In the genomic region with DNA sequence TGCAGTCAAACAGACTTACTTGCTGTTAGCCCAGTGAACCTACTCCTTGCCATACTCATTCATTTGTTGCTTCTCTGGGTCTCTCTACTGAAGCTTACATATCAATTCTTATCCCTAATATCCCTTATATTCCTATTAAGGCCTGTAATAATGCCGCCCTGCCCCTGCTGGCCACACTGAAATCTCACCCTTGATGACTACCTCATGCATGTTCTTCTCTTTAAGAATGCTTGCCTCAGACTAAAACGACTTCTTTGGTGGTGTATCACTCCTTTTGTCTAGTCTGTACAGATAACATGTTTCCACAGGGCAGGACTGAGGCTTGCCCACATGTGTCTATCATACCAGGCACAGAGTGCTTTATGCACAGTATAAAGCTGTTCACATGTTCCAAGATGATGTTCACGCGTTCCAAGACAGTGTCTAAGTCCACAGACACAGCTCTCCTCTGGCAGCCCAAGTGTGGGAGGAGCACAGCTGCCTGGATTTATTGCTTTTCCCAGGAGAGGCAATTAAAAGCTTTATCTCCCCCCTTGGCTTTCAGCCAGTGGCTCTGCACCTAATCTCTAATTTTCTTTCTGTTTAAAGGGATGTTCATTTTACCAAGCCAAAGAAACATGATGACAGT, we compare ENCODE assay signal across 10 mouse cellular contexts. TPM values are rescaled to one million over a fixed set of nuclear protein-coding genes. Genes with fewer than 3 reads are reported as not detected.
A peak's percentile ranks its signal among the peaks of the same experiment; 100 is the strongest.
DNase-seq lines count a peak whose midpoint lies in the region; ATAC-seq and TF ChIP-seq lines count a peak whose summit lies in the region.
"Had no signal": no experiment of that assay in that cellular context is flagged by ENCODE, and none has a peak within 500 bp of the region (broad histone marks: within the 10 kb centered on the region; RNA-seq: fewer than 3 reads in every experiment).

No protein-coding gene starts in this region.

- H3K9me3 ChIP-seq in MEL (replicated peaks; ENCODE audit: insufficient read depth, low read length): no peaks in the 10 kb centered on the region
- no peaks in the 10 kb centered on the region for H3K9me3 ChIP-seq in hindbrain, embryonic 15.5 days
- H3K9me3 ChIP-seq in midbrain, embryonic 15.5 days: no peaks in the 10 kb centered on the region

- peak; percentile 68; the same call in 1 of the 2 replicates for ATAC-seq in hindbrain, embryonic 15.5 days (ENCODE audit: low FRiP score, low read depth)
- ATAC-seq in midbrain, embryonic 15.5 days (replicated peaks): peak; percentile 77; the same call in 1 of the 2 replicates

- H3K36me3 ChIP-seq in MEL (ENCODE audit: control insufficient read depth in 1 of 2, insufficient read depth in 2 of 2, low read length in 2 of 2): no peaks in the 10 kb centered on the region
- H3K36me3 ChIP-seq in hindbrain, embryonic 15.5 days: no peaks in the 10 kb centered on the region
- H3K36me3 ChIP-seq in midbrain, embryonic 15.5 days (replicated peaks): no peaks in the 10 kb centered on the region

- no peaks in the 10 kb centered on the region for H3K79me2 ChIP-seq in MEL (ENCODE audit: control insufficient read depth, insufficient read depth, low read length, poor library complexity)

- H3K4me3 ChIP-seq in MEL (ENCODE audit: control insufficient read depth in 1 of 2, insufficient read depth in 1 of 2, low read depth in 2 of 2, low read length in 2 of 2): no peak overlapping the region
- no peak overlapping the region for H3K4me3 ChIP-seq in hindbrain, embryonic 15.5 days
- no peak overlapping the region for H3K4me3 ChIP-seq in midbrain, embryonic 15.5 days

- no peak overlapping the region for H3K9ac ChIP-seq in MEL (ENCODE audit: control insufficient read depth, low read depth, low read length, poor library complexity, severe bottlenecking)
- H3K9ac ChIP-seq in hindbrain, embryonic 15.5 days: no peak overlapping the region
- no peak overlapping the region for H3K9ac ChIP-seq in midbrain, embryonic 15.5 days

- no peak overlapping the region for H3K4me2 ChIP-seq in hindbrain, embryonic 15.5 days
- no peak overlapping the region for H3K4me2 ChIP-seq in midbrain, embryonic 15.5 days

- TF ChIP-seq RAD21 in MEL (IDR thresholded peaks at IDR 0.05; ENCODE audit: low read depth, low read length): no peak

- TF ChIP-seq EP300 in MEL (IDR thresholded peaks at IDR 0.05; ENCODE audit: low read depth in 1 of 2, low read length in 2 of 2): no peak

- 60% methylated on average over 4 of the region's 4 CpGs for WGBS in hindbrain, embryonic 15.5 days
- WGBS in midbrain, embryonic 15.5 days: 53% methylated on average over 4 of the region's 4 CpGs

- H3K27me3 ChIP-seq in MEL (ENCODE audit: control insufficient read depth in 1 of 2, insufficient read depth in 2 of 2, low read length in 2 of 2): no peaks in the 10 kb centered on the region
- no peaks in the 10 kb centered on the region for H3K27me3 ChIP-seq in hindbrain, embryonic 15.5 days
- H3K27me3 ChIP-seq in midbrain, embryonic 15.5 days (replicated peaks): no peaks in the 10 kb centered on the region

- H3K4me1 ChIP-seq in MEL (ENCODE audit: control insufficient read depth in 1 of 2, insufficient read depth in 2 of 2, low read length in 2 of 2): no peaks in the 10 kb centered on the region
- no peaks in the 10 kb centered on the region for H3K4me1 ChIP-seq in hindbrain, embryonic 15.5 days (replicated peaks)
- 0 out of 2 replicates have a peak, but pooled peaks cover 4% of the 10 kb centered on the region for H3K4me1 ChIP-seq in midbrain, embryonic 15.5 days

- no peak for TF ChIP-seq CTCF in MEL (IDR thresholded peaks at IDR 0.05 in 2 of 3, conservative IDR thresholded peaks at IDR 0.05 in 1 of 3; ENCODE audit: control insufficient read depth in 1 of 3, insufficient read depth in 1 of 3, low read depth in 2 of 3, low read length in 3 of 3, poor library complexity in 1 of 3, severe bottlenecking in 1 of 3)

- intact Hi-C loops in heart, postnatal 25 days (cut with DNase I): no loop called here
- intact Hi-C loops in left cerebral cortex, postnatal 36 days (cut with DNase I): loop anchor here (10.0 kb wide), 1 partner anchor 425 kb away; no protein-coding TSS in a partner anchor

- TF ChIP-seq POLR2A in MEL (IDR thresholded peaks at IDR 0.05; ENCODE audit: control insufficient read depth in 1 of 2, insufficient read depth in 1 of 2, low read depth in 1 of 2, low read length in 2 of 2, poor library complexity in 1 of 2): no peak

- H3K27ac ChIP-seq in MEL (ENCODE audit: control insufficient read depth, low read depth, low read length): no peak overlapping the region
- H3K27ac ChIP-seq in hindbrain, embryonic 15.5 days (replicated peaks): no peak overlapping the region
- no peak overlapping the region for H3K27ac ChIP-seq in midbrain, embryonic 15.5 days

- DNase-seq in heart, adult 11 months: peak; percentile 84
- DNase-seq in heart, postnatal 25 days (ENCODE audit: low spot score): no peak
- DNase-seq in MEL (ENCODE audit: low read depth, low spot score): peak; percentile 3
- no peak for DNase-seq in c-Kit-positive CD71-positive TER-119-positive erythroid progenitor cells, embryonic 14.5 days (ENCODE audit: low spot score)
- no peak for DNase-seq in cerebellum, adult 9-11 months
- DNase-seq in left cerebral cortex, postnatal 36 days (ENCODE audit: low spot score in 2 of 2): no peak
- DNase-seq: lung, postnatal 14 days had no signal

TF ChIP-seq in MEL, 35 proteins besides CTCF, POLR2A, EP300 and RAD21:
- TF ChIP-seq SMC3 (IDR thresholded peaks at IDR 0.05; ENCODE audit: low read depth, low read length) (no peak), POLR2AphosphoS2 (IDR thresholded peaks at IDR 0.05; ENCODE audit: low read length) (no peak), MYB (IDR thresholded peaks at IDR 0.05; ENCODE audit: low read depth, low read length) (no peak)

RNA-seq across cellular contexts. Expression of gene Olfm4, which starts 55.9 kb away (rescaled TPM):
- not detected for total RNA-seq in heart, postnatal 25 days (2021)
- total RNA-seq in MEL (2012; rRNA removed): not detected in 2 replicates
- not detected for polyA plus RNA-seq in MEL (2012; ENCODE audit: insufficient read depth in 1 of 2, insufficient read length in 2 of 2, low read depth in 1 of 2, low replicate concordance in 2 of 2, missing spikeins in 1 of 2)
- polyA plus RNA-seq in hindbrain, embryonic 15.5 days (2015; fragmentation: Nextera tagmentation; extraction: Ambion mirVana): 0.93 and 1.1 TPM in 2 replicates
- polyA plus RNA-seq in midbrain, embryonic 15.5 days (2015; fragmentation: Nextera tagmentation; extraction: Ambion mirVana): 0.87 and 1.2 TPM in 2 replicates
- under 1 TPM; 0.69 to 0.93 TPM for total RNA-seq in left cerebral cortex, postnatal 36 days (2021)
- total RNA-seq: heart, adult 18-20 months had no signal

Comparison
In these comparisons a context has a peak if more than half of its experiments do, and no peak if none do; other contexts are left out.
1. DNase-seq: peak in heart, adult 11 months (single experiment) and MEL (single experiment); none in heart, postnatal 25 days (single experiment), c-Kit-positive CD71-positive TER-119-positive erythroid progenitor cells, embryonic 14.5 days (single experiment), cerebellum, adult 9-11 months (single experiment) and left cerebral cortex, postnatal 36 days (0 of 2).